Mouse (Mus musculus) ES-Bruce4 (cell line): ENCODE results near the gene Chit1.

Experiments
- CTCF ChIP-seq: IDR thresholded peaks from one replicate; pipeline ENCODE4 v1.8.1; 2011; ENCODE audit warnings: low read depth, low read length
- EP300 ChIP-seq: IDR thresholded peaks from 2 replicates; pipeline ENCODE4 v1.6.1; 2011; ENCODE audit warnings: low read depth, low read length; ENCODE audit not compliant: insufficient read depth
- POLR2A ChIP-seq: IDR thresholded peaks from one replicate; pipeline ENCODE4 v1.8.1; 2011; ENCODE audit warnings: low read length; ENCODE audit not compliant: insufficient read depth

GRCm38 (mm10) chr1:134120179-134120578 is 9.1 kb downstream of the Chit1 start:
- no peak for TF ChIP-seq POLR2A
- no peak for TF ChIP-seq EP300
- peak; percentile 98 for TF ChIP-seq CTCF
